Mouse (Mus musculus) erythroblast, embryonic 14.5 days (primary cell): ENCODE results near the gene Nr1h3.

Experiments
- GATA1 ChIP-seq: IDR thresholded peaks from 2 replicates; pipeline ENCODE4 v1.6.1; 2012; ENCODE audit warnings: low read length, inconsistent platforms, mixed read lengths
- TAL1 ChIP-seq: IDR thresholded peaks from 3 replicates; pipeline ENCODE4 v1.6.1; 2012; ENCODE audit warnings: low read length, inconsistent platforms, mixed read lengths

DNA sequence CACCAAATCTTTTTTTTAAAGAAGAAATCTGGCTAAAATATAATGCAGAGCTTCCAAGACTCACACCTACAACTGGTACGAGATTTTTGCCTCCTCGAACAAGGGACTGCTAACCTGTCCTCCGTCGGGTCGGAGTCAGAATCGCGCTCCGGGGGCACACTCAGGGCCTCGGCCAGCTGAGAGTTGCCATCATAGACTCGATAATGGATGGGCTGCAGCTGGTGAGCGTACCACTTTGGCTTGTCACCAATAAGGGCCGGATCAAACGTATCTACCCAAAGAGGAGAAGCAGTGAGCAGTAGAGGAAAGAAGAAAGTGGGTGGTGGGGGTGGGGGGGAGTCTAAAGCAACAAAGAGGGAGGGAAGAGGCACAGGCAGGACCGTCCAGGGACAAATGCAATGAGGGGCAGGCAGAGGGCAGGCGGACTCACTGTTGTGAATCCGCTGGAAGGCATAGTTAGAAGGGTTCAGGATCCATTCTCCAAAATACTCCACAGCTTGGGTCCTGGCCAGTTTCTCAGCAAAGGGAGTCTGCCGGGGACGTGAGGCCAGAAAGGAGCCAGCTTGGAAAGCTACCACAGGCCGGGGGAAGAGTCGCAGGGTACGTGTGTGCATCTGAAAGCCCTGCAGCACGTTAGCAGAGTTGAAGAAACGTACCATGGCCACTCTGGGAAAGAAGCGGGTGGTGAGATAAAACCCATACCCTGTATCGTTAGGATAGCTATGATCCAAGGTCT is 32.9 kb downstream of the Nr1h3 start:
- TF ChIP-seq GATA1 = no peak
- TF ChIP-seq TAL1 = no peak
